Mouse (Mus musculus) lung, adult 18-20 months (tissue): ENCODE measurements around the gene Icam2.
A peak's percentile ranks its signal among the peaks of the same experiment; 100 is the strongest.
"Not testable (repeated sequence)": the region's sequence is repeated elsewhere in the genome, so short reads cannot be mapped to it uniquely, and the experiment has no call there.

Experiments
- DNase-seq, 2 experiments: peaks; one replicate each; pipeline ENCODE4 v3.0.0; 2022; ENCODE audit warnings: mixed read lengths in 2 of 2

The Icam2 gene

GRCm38 (mm10) chr11:106387791-106388216 is at the start of gene Icam2:
Gene Icam2 (minus strand): TSS chr11:106388075.
- peak; percentile 34 to 45 for DNase-seq

GRCm38 (mm10) chr11:106437543-106437942 is 49.7 kb upstream of the Icam2 start:
- DNase-seq = no peak

DNA sequence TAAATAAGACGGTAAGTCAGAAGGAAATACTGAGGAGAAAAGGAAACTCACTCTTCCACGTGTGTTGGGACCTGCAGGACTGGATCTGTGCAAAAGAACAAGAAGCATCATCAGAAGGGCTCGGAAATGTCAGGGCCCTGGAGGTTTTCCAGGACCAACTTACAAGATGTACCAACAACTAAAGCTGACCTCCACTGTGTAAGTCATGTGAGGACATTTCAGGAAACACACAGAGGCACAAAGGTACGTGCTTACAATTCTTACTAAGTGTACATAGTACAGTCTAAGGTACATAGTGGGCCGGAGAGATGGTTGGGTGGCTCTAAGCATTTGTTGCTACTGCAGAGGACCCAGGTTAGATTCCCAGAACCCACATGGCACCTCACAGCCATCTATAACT is 49.2 kb upstream of the Icam2 start:
- peak in 1 of 2 experiments; percentile 37 for DNase-seq

DNA sequence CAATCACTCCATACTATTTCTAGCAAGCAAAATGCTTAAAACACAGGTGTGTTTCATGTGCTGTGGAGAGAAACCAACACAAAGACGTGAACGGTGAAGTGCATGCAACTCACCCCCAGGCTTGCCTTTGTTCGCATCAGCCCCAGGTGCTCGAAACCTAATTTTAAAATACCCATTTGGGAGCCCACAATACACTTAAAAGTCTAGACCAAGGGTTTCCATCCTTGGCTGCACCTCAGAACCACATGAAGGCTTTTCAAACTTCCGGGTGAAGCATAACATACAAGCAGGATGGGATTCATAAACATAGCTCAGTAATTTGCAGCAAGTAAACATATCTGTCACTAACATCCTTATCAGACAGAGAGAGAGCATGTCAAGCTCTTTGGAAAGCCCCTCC is 42.5 kb upstream of the Icam2 start:
- no peak for DNase-seq

GRCm38 (mm10) chr11:106429689-106430088 is 41.8 kb upstream of the Icam2 start:
- DNase-seq = no peak

- no peak for DNase-seq
These were observed 40.7 kb upstream of the Icam2 start for GRCm38 (mm10) chr11:106428556-106428955.

GRCm38 (mm10) chr11:106428106-106428505 is 40.2 kb upstream of the Icam2 start:
- peak; percentile 31 to 33 for DNase-seq

DNA sequence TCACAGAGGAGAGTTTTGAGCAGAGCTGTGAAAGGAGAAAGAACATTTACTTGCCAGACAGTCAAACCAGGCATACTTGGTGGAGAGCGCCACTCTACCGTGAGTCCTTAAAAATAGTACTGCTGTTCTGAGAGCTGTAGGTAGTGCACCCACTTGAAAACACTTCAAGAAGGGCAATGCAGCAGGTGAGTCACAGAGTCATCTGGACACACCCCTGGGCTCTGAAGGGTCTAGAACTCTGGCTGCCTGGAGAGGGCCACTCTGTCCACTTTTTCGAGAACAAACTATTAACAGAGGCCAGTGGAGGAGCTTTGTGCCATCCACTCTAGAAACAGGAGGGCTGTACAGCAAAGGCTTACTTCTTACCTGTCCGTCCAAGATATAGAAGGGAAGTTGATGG is 38.6 kb upstream of the Icam2 start:
- peak; percentile 86 to 89 for DNase-seq

GRCm38 (mm10) chr11:106425201-106425600 is 37.3 kb upstream of the Icam2 start:
- DNase-seq = no peak

DNA sequence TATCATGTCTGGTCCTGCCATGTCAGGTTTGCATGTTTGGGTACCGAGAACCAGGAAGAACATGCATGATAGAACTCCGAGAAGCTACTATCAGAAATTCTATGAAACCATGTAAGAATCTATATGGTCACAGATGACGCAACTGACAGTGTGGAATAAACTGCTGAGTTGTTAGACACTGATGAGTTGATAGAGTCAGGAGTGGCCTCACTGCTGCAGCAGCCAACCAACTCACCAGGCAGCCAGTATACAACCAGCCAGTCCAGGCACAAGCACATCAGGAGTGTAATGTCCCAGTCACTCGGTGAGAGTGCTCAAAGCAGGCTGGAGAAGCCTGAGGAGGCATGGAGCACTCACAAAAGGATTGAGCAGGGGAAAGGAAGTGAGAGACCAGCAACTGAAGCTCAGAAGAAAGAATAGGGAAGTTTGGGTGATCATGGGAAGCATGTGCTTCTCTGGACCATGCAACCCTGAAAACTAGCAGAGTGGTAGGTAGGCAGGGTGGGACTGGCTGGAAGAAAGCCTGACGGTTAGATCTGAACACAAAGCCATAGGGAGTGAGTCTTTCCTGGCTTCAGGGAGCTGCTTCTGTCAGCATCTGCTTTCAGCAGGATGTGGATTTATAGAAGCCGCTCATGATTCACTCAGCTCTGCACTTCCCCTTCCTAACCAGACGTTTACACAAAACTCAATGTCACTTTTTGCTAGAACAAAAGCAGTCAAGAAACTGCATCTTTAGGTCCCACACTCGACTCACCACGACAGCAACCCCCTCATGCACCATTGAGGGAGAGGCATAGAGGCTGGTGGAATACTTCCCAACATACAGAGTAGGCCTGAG is 31.6 kb upstream of the Icam2 start:
- DNase-seq = no peak

DNA sequence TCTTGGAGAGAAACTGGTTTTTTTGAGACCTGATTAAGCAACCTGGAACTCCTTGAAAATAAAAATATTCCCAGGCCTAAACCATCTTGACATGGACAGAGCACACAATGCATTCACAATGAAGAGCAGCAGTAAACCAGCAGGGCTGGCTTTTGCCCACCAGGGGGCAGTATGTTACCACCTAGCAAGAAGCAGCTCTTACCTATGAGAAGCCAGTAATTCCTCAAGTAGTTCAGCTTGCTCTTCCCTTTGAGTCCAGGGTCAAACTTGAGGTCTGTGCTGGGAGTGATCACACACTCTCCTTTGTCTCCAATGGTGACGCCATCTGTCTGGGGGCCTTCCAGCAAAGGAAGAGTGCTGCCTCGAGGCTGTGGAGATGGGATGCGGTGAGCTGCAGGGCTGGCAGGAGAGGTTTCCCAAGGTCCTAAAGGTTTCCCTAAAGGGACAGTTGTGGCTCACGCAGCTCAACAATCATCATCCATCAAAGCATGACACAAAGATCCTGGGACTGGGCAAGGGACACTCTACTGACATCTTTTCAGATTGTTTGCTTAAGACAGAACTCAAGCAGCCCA is 30.8 kb upstream of the Icam2 start:
- DNase-seq = peak; percentile 81 to 86

DNA sequence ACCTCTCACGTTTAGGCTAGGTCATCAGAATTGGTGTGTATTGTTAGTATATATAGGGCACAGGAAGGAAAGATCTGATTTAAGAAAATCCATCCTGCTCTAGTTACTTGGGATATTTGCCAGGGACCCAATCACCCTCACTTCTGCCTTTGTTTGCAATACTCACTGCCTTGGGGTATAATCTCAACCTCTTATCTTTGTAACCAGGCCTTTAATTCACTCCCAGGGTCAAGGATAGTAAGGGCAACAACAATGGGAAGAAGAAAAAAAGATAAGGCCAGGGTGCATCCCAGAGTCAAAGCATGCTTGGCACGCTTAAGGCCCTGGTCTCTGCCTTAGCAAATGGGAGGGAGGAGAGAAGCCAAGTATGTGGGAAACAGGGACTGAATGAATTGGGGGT is 30.0 kb upstream of the Icam2 start:
- no peak for DNase-seq

- no peak for DNase-seq
These were observed 28.5 kb upstream of the Icam2 start for GRCm38 (mm10) chr11:106416331-106416730.

- no peak for DNase-seq
These were observed 24.9 kb upstream of the Icam2 start for GRCm38 (mm10) chr11:106412641-106413360.

DNA sequence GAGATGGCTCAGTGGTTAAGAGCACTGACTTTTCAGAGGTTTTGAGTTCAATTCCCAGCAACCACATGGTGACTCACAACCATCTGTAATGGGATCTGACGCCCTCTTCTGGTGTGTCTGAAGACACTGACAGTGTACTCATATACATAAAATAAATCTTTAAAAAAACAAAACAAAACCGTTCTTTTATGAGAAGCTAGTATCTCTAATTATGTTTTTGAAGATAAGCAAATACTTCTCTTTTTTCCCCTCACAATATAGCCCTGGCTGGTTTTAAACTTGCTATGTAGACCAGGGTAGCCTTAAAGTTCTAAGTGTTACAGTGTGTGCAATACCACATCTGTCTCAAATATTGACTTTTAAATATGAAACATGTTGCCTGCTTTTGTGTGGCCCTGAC is 23.3 kb upstream of the Icam2 start:
- DNase-seq = no peak

- no peak for DNase-seq
These were observed 22.6 kb upstream of the Icam2 start for GRCm38 (mm10) chr11:106410507-106410906.

DNA sequence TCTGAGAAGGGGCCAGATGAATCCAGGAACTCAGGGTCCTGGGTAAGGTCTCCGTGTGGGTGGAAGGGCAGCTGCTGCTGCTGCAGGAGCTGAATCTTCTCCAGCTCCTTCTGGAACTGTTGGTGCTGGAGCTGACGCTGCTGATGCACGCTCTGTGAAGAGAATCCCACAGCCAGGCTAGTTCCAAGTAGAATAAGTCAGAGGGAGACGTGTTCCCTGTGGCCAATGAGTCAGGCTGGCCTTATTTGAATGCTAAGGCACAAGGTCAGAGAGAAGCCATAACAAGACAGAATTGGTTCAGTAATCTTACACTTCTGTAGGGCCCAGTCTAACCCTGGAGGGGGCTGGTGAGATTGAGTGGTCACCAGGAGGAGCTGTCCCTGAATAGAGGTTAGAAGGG is 22.1 kb upstream of the Icam2 start:
- no peak for DNase-seq

DNA sequence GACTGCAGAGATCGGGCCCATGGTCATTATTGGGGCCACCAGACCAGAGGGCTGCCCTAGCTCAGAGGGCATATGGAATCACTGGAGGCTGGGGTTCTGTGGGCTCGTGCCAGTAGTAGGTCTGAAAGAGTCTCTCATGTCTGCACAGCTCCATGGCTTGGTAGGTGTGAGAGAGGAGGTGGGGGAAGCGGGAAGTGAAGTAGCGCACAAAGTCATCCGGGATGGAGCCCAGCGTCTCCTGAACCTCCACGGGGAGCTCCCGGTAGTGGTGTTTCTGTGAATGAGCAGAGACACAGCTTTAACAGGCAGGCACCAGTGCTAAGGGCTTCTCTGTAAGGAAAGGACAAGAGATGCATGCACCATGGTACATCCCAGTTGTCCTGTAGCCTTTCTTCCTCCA is 10.6 kb upstream of the Icam2 start:
- no peak for DNase-seq

- DNase-seq = no peak
These were observed 9.8 kb upstream of the Icam2 start for GRCm38 (mm10) chr11:106397656-106398055.

GRCm38 (mm10) chr11:106394055-106394454 is 6.2 kb upstream of the Icam2 start:
- DNase-seq = not testable (repeated sequence)

- no peak for DNase-seq
These were observed 5.4 kb upstream of the Icam2 start for GRCm38 (mm10) chr11:106393331-106393616.

DNA sequence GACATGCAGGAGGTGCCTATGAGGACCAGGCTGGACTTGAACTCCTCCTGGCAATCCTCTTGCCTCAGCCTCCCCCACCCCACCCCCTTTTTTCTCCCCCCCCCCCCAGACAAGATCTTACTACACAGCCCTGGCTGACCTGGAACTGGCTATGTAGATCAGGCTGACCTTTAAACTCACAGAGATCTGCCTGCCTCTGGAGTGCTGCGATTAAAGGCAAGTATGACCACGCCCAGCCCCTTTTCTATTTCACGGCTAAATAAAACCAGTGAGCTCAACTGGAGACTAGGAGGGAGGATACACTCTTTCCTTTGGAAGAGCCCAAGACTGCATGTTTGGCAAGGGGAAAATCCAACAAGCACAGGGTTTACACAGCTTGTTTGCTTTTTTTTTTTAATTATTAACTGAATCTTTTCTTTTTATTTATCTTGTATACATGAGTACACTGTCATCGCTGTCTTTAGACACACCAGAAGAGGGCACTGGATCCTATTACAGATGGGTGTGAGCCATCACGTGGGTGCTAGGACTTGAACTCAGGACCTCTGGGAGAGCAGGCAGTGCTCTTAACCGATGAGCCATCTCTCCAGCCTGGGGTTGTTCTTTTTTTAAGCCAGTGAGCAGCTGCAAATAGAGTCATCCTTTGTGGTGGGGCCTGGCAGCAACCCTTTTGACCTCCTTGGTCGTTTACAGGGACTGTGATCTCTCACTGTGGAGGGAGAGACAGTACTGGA is 4.9 kb upstream of the Icam2 start:
- DNase-seq = no peak

DNA sequence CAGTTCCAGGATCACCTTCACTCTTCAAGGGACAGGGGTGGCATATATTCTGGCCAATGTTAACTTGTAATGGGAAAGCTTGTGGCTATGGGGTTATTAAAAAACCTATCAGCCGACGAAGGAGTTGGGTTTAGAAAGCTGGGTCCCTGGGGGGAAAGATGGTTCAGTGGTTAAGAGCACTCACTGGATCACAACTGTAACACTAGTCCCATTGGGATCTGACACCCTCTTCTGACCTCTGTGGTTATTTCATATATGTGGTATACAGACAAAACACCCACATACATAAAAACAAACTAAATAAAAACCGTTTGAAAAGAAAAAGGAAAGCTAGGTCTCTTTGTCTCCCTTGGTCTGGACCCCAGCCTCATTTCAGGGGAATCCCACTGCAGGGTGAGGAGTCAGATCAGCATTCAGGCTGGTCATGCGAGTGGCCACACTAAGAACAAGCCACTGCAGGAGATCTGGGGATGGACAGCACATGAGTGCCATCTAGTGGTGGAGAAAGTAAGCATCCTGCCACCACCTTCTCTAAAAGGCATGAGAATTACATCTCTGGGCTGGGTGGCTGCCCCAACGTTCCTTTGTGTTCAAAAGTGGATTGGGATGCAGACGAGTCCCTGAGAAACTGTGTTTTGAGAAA is 3.8 kb upstream of the Icam2 start:
- peak; percentile 69 to 77 for DNase-seq
